Mouse (Mus musculus): ENCODE measurements at regions not wholly inside any gene's neighbourhood (a gene's known extent, or its start where the extent isn't known, plus 50 kb on each side); places are given as distances from the start of the nearest gene placed in this dataset.

GRCm38 (mm10) chr5:64599865-64600288 is 203.3 kb upstream of the Klf3 start:
- 22% methylated on average over 13 of the region's 13 CpGs for WGBS (ENCODE audit: insufficient replicate concordance)
- no peak for DNase-seq
- H3K9me3 ChIP-seq (replicated peaks), result no peaks in the 10 kb centered on the region
- H3K27ac ChIP-seq, result peak overlapping the region; percentile 80
- H3K36me3 ChIP-seq, result no peaks in the 10 kb centered on the region
- peak overlapping the region; percentile 33 for H3K4me3 ChIP-seq (replicated peaks)
- H3K27me3 ChIP-seq, result no peaks in the 10 kb centered on the region
- ATAC-seq (ENCODE audit: low read depth), result no peak
- H3K9ac ChIP-seq, result peak overlapping the region; percentile 42
- peaks cover 49% of the 10 kb centered on the region for H3K4me1 ChIP-seq (replicated peaks)
- peak overlapping the region; percentile 57 for H3K4me2 ChIP-seq

- 26% methylated on average over 7 of the region's 7 CpGs for whole genome bisulfite sequencing (ENCODE audit: insufficient replicate concordance)
- Histone ChIP-seq H3K27ac (peak overlapping the region; percentile 80), H3K9ac (peak overlapping the region; percentile 42), H3K36me3 (no peaks in the 10 kb centered on the region), H3K4me2 (peak overlapping the region; percentile 57), H3K4me1 (replicated peaks) (peaks cover 45% of the 10 kb centered on the region), H3K9me3 (replicated peaks) (no peaks in the 10 kb centered on the region), H3K4me3 (replicated peaks) (peak overlapping the region; percentile 33), H3K27me3 (no peaks in the 10 kb centered on the region)
- ATAC-seq (ENCODE audit: low read depth) (no peak), DNase-seq (no peak)
Observed at GRCm38 (mm10) chr5:64600392-64600791, 202.8 kb upstream of the Klf3 start.

GRCm38 (mm10) chr5:64600811-64601210 is 202.4 kb upstream of the Klf3 start:
- H3K4me2 ChIP-seq, result no peak overlapping the region
- H3K27me3 ChIP-seq, result no peaks in the 10 kb centered on the region
- ATAC-seq (ENCODE audit: low read depth) (peak; percentile 37; the same call in 1 of the 2 replicates), DNase-seq (no peak)
- no peaks in the 10 kb centered on the region for H3K36me3 ChIP-seq
- H3K9ac ChIP-seq, result 0 out of 2 replicates have a peak overlapping the region, but pooled peaks have one; percentile 42
- WGBS (ENCODE audit: insufficient replicate concordance), result 27% methylated on average over 2 of the region's 2 CpGs
- H3K4me1 ChIP-seq (replicated peaks), result peaks cover 45% of the 10 kb centered on the region
- H3K9me3 ChIP-seq (replicated peaks), result no peaks in the 10 kb centered on the region
- H3K27ac ChIP-seq, result peak overlapping the region; percentile 80
- no peak overlapping the region for H3K4me3 ChIP-seq (replicated peaks)

- Histone ChIP-seq H3K27me3 (no peaks in the 10 kb centered on the region), H3K4me1 (replicated peaks) (peaks cover 45% of the 10 kb centered on the region), H3K9ac (peak overlapping the region; percentile 44), H3K27ac (peak overlapping the region; percentile 80), H3K4me2 (peak overlapping the region; percentile 42), H3K4me3 (replicated peaks) (no peak overlapping the region), H3K9me3 (replicated peaks) (no peaks in the 10 kb centered on the region), H3K36me3 (no peaks in the 10 kb centered on the region)
- DNase-seq (peak; percentile 53), ATAC-seq (ENCODE audit: low read depth) (peak; percentile 83)
- WGBS (ENCODE audit: insufficient replicate concordance), result 6% methylated on average over 8 of the region's 8 CpGs
Observed at GRCm38 (mm10) chr5:64601285-64601684, 201.9 kb upstream of the Klf3 start.

- Histone ChIP-seq H3K27me3 (no peaks in the 10 kb centered on the region), H3K4me3 (replicated peaks) (no peak overlapping the region), H3K9me3 (replicated peaks) (no peaks in the 10 kb centered on the region), H3K4me1 (replicated peaks) (peaks cover 45% of the 10 kb centered on the region), H3K27ac (peak overlapping the region; percentile 80), H3K4me2 (peak overlapping the region; percentile 42), H3K9ac (peak overlapping the region; percentile 44), H3K36me3 (no peaks in the 10 kb centered on the region)
- 44% methylated on average over 5 of the region's 5 CpGs for WGBS (ENCODE audit: insufficient replicate concordance)
- DNase-seq (no peak), ATAC-seq (ENCODE audit: low read depth) (no peak)
Observed at GRCm38 (mm10) chr5:64601832-64602231, 201.4 kb upstream of the Klf3 start.

- ATAC-seq (ENCODE audit: low read depth), result no peak
- 75% methylated on average over 8 of the region's 8 CpGs for WGBS (ENCODE audit: insufficient replicate concordance)
- H3K27ac ChIP-seq, result peak overlapping the region; percentile 80
Observed at GRCm38 (mm10) chr5:64602356-64602936, 200.7 kb upstream of the Klf3 start.

GRCm38 (mm10) chr5:64602996-64603755 is 200.0 kb upstream of the Klf3 start:
- Histone ChIP-seq H3K27me3 (no peaks in the 10 kb centered on the region), H3K9ac (no peak overlapping the region), H3K4me2 (no peak overlapping the region), H3K27ac (peak overlapping the region; percentile 80; the same call in 1 of the 2 replicates), H3K4me3 (replicated peaks) (no peak overlapping the region), H3K4me1 (replicated peaks) (peaks cover 45% of the 10 kb centered on the region), H3K36me3 (no peaks in the 10 kb centered on the region), H3K9me3 (replicated peaks) (no peaks in the 10 kb centered on the region)
- 85% methylated on average over 11 of the region's 11 CpGs for WGBS (ENCODE audit: insufficient replicate concordance)
- no peak for ATAC-seq (ENCODE audit: low read depth)
- no peak for DNase-seq

More at GRCm38 (mm10) chr5:64602356-64602936, 200.7 kb upstream of the Klf3 start:
- H3K9ac ChIP-seq, result peak overlapping the region; percentile 44
- H3K4me2 ChIP-seq, result peak overlapping the region; percentile 42; the same call in 1 of the 2 replicates
- DNase-seq, result no peak
- H3K9me3 ChIP-seq (replicated peaks), result no peaks in the 10 kb centered on the region
- no peaks in the 10 kb centered on the region for H3K27me3 ChIP-seq
- H3K4me3 ChIP-seq (replicated peaks), result no peak overlapping the region
- H3K36me3 ChIP-seq, result no peaks in the 10 kb centered on the region
- peaks cover 45% of the 10 kb centered on the region for H3K4me1 ChIP-seq (replicated peaks)

GRCm38 (mm10) chr5:64605171-64605570 is 198.0 kb upstream of the Klf3 start:
- Histone ChIP-seq H3K4me1 (replicated peaks) (peaks cover 47% of the 10 kb centered on the region), H3K27me3 (no peaks in the 10 kb centered on the region), H3K4me3 (replicated peaks) (no peak overlapping the region), H3K4me2 (no peak overlapping the region), H3K9me3 (replicated peaks) (no peaks in the 10 kb centered on the region), H3K36me3 (no peaks in the 10 kb centered on the region), H3K27ac (no peak overlapping the region), H3K9ac (no peak overlapping the region)
- DNase-seq (no peak), ATAC-seq (ENCODE audit: low read depth) (no peak)

GRCm38 (mm10) chr5:64605991-64606390 is 197.2 kb upstream of the Klf3 start:
- no peak for ATAC-seq (ENCODE audit: low read depth)
- 75% methylated on average over 5 of the region's 5 CpGs for WGBS (ENCODE audit: insufficient replicate concordance)
- no peaks in the 10 kb centered on the region for H3K9me3 ChIP-seq (replicated peaks)
- H3K4me3 ChIP-seq (replicated peaks), result no peak overlapping the region
- no peak overlapping the region for H3K4me2 ChIP-seq
- no peaks in the 10 kb centered on the region for H3K36me3 ChIP-seq
- no peak overlapping the region for H3K27ac ChIP-seq
- DNase-seq, result no peak
- no peaks in the 10 kb centered on the region for H3K27me3 ChIP-seq
- H3K4me1 ChIP-seq (replicated peaks), result peaks cover 47% of the 10 kb centered on the region
- no peak overlapping the region for H3K9ac ChIP-seq

- Histone ChIP-seq H3K27ac (peak overlapping the region; percentile 61), H3K4me1 (replicated peaks) (peaks cover 28% of the 10 kb centered on the region), H3K27me3 (no peaks in the 10 kb centered on the region), H3K36me3 (no peaks in the 10 kb centered on the region), H3K4me2 (peak overlapping the region; percentile 28; the same call in 1 of the 2 replicates), H3K9ac (peak overlapping the region; percentile 56; the same call in 1 of the 2 replicates), H3K9me3 (replicated peaks) (no peaks in the 10 kb centered on the region), H3K4me3 (replicated peaks) (no peak overlapping the region)
- peak; percentile 35 for DNase-seq
- peak; percentile 67 for ATAC-seq (ENCODE audit: low read depth)
- WGBS (ENCODE audit: insufficient replicate concordance), result 27% methylated on average over 3 of the region's 3 CpGs
Observed at GRCm38 (mm10) chr5:64609378-64610087, 193.7 kb upstream of the Klf3 start.

GRCm38 (mm10) chr5:64610146-64610545 is 193.0 kb upstream of the Klf3 start:
- peak overlapping the region; percentile 61 for H3K27ac ChIP-seq
- no peak overlapping the region for H3K4me3 ChIP-seq (replicated peaks)
- H3K4me2 ChIP-seq, result peak overlapping the region; percentile 28
- no peaks in the 10 kb centered on the region for H3K36me3 ChIP-seq
- ATAC-seq (ENCODE audit: low read depth) (0 out of 2 replicates have a peak, but pooled peaks have one; percentile 11), DNase-seq (no peak)
- no peaks in the 10 kb centered on the region for H3K9me3 ChIP-seq (replicated peaks)
- peak overlapping the region; percentile 56 for H3K9ac ChIP-seq
- no peaks in the 10 kb centered on the region for H3K27me3 ChIP-seq
- 23% methylated on average over 3 of the region's 3 CpGs for WGBS (ENCODE audit: insufficient replicate concordance)
- peaks cover 28% of the 10 kb centered on the region for H3K4me1 ChIP-seq (replicated peaks)

Measured in liver, embryonic 13.5 days (tissue).